Mouse (Mus musculus): ENCODE results near the gene Pcp4l1.

GRCm38 (mm10) chr1:171221281-171222193 lies 25.5 kb upstream of the Pcp4l1 start:
- TF ChIP-seq CTCF (IDR thresholded peaks at IDR 0.05; ENCODE audit: control insufficient read depth, insufficient read depth, insufficient read length) (no peak), MYOD1 (IDR thresholded peaks at IDR 0.05; ENCODE audit: control insufficient read depth, insufficient read length, low read depth) (no peak), FOSL1 (IDR thresholded peaks at IDR 0.05; ENCODE audit: insufficient read depth, low read length, poor library complexity, severe bottlenecking) (no peak), CEBPB (IDR thresholded peaks at IDR 0.05; ENCODE audit: low read depth) (no peak)

All from C2C12 (cell line).